Mouse (Mus musculus) CH12.LX (cell line): ENCODE measurements at regions not wholly inside any gene's neighbourhood (a gene's known extent, or its start where the extent isn't known, plus 50 kb on each side); places are given as distances from the start of the nearest gene placed in this dataset.

ENCODE experiments used
- DNase-seq: peaks from one replicate; pipeline ENCODE4 v3.0.0-alpha.2; 2013; ENCODE audit errors: extremely low read depth
- H3K27ac ChIP-seq: 2 replicates; pipeline ENCODE4 v1.5.1; 2012; ENCODE audit warnings: low read depth, mild to moderate bottlenecking, control low read depth, moderate library complexity; ENCODE audit not compliant: insufficient read depth
- H3K27me3 ChIP-seq: replicated peaks from 2 replicates; pipeline ENCODE3; 2012; ENCODE audit warnings: inconsistent platforms
- H3K36me3 ChIP-seq, 2 experiments: replicated peaks in 1 of 2; 2 replicates each; pipeline versions ENCODE3 to v1.6.1; 2012; ENCODE audit warnings: inconsistent platforms in 1 of 2, low read length in 1 of 2, mild to moderate bottlenecking in 1 of 2, mixed read lengths in 1 of 2, moderate library complexity in 1 of 2; ENCODE audit not compliant: control insufficient read depth in 1 of 2, insufficient read depth in 1 of 2
- H3K4me1 ChIP-seq, 2 experiments: 2 replicates each; pipeline ENCODE4 v1.6.1; 2012; ENCODE audit warnings: inconsistent platforms in 1 of 2, moderate library complexity in 1 of 2; ENCODE audit not compliant: insufficient read depth in 2 of 2, control insufficient read depth in 1 of 2
- H3K4me2 ChIP-seq: 2 replicates; pipeline ENCODE4 v1.6.1; 2012; ENCODE audit warnings: low read depth, mild to moderate bottlenecking, control low read depth; ENCODE audit not compliant: poor library complexity, insufficient read depth, severe bottlenecking
- H3K4me3 ChIP-seq, 3 experiments: fragments of 150-350 bp in 1 of 3; sonication (generic) in 1 of 3; replicated peaks in 1 of 3; 2 replicates each; pipeline versions ENCODE3 to v1.5.1; 2011 to 2012; ENCODE audit warnings: low read depth in 2 of 3, low read length in 2 of 3, mild to moderate bottlenecking in 2 of 3, moderate library complexity in 2 of 3, control low read depth in 1 of 3, improper control_type of control experiment in 1 of 3, inconsistent platforms in 1 of 3, mixed read lengths in 1 of 3; ENCODE audit not compliant: poor library complexity in 1 of 3
- H3K79me2 ChIP-seq: replicated peaks from 2 replicates; pipeline ENCODE4 v1.6.1; 2012; ENCODE audit warnings: mild to moderate bottlenecking, moderate library complexity; ENCODE audit not compliant: control insufficient read depth, poor library complexity, insufficient read depth, severe bottlenecking; ENCODE audit errors: extremely low read depth
- H3K9ac ChIP-seq: 2 replicates; pipeline ENCODE4 v1.6.1; 2012; ENCODE audit warnings: low read depth, mild to moderate bottlenecking, control low read depth, moderate library complexity; ENCODE audit not compliant: insufficient read depth
- H3K9me3 ChIP-seq: replicated peaks from 2 replicates; pipeline ENCODE3; 2012; ENCODE audit warnings: low read length, inconsistent platforms, mixed read lengths
- BHLHE40 ChIP-seq: IDR thresholded peaks from 2 replicates; pipeline ENCODE4 v1.6.1; 2011; ENCODE audit warnings: mild to moderate bottlenecking, low read depth, low read length, improper control_type of control experiment
- CHD2 ChIP-seq: IDR thresholded peaks from 2 replicates; pipeline ENCODE4 v1.6.1; 2011; ENCODE audit warnings: low read length, improper control_type of control experiment
- E2F4 ChIP-seq: IDR thresholded peaks from 2 replicates; pipeline ENCODE4 v1.6.1; 2011; ENCODE audit warnings: low read depth, low read length, improper control_type of control experiment; ENCODE audit not compliant: insufficient replicate concordance
- HCFC1 ChIP-seq: IDR thresholded peaks from 2 replicates; pipeline ENCODE4 v1.6.1; 2012; ENCODE audit warnings: low read depth, mild to moderate bottlenecking, inconsistent platforms, low read length, improper control_type of control experiment
- JUN ChIP-seq: IDR thresholded peaks from 2 replicates; pipeline ENCODE4 v1.6.1; 2011; ENCODE audit warnings: low read depth, mild to moderate bottlenecking, low read length, improper control_type of control experiment, moderate library complexity; ENCODE audit not compliant: insufficient read depth
- KAT2A ChIP-seq: IDR thresholded peaks from 2 replicates; pipeline ENCODE4 v1.6.1; 2012; ENCODE audit warnings: low read length, improper control_type of control experiment, inconsistent platforms; ENCODE audit not compliant: insufficient replicate concordance
- MAX ChIP-seq: IDR thresholded peaks from 2 replicates; pipeline ENCODE4 v1.6.1; 2011; ENCODE audit warnings: low read length, improper control_type of control experiment
- MXI1 ChIP-seq: IDR thresholded peaks from 2 replicates; pipeline ENCODE4 v1.6.1; 2011; ENCODE audit warnings: mild to moderate bottlenecking, low read depth, low read length, improper control_type of control experiment
- NELFE ChIP-seq: IDR thresholded peaks from 2 replicates; pipeline ENCODE4 v1.6.1; 2011; ENCODE audit warnings: low read depth, low read length, improper control_type of control experiment
- PAX5 ChIP-seq: IDR thresholded peaks from 2 replicates; pipeline ENCODE4 v1.6.1; 2012; ENCODE audit warnings: low read length, inconsistent platforms, mixed read lengths
- RAD21 ChIP-seq: IDR thresholded peaks from 2 replicates; pipeline ENCODE4 v1.6.1; 2011; ENCODE audit warnings: low read depth, mild to moderate bottlenecking, low read length, improper control_type of control experiment, moderate library complexity
- TBP ChIP-seq: conservative IDR thresholded peaks from 2 replicates; pipeline ENCODE4 v1.6.1; 2011; ENCODE audit warnings: low read depth, low read length, improper control_type of control experiment
- USF2 ChIP-seq: conservative IDR thresholded peaks from 2 replicates; pipeline ENCODE4 v1.6.1; 2011; ENCODE audit warnings: low read depth, low read length, improper control_type of control experiment
- ZMIZ1 ChIP-seq: IDR thresholded peaks from 2 replicates; pipeline ENCODE4 v1.6.1; 2012; ENCODE audit warnings: low read depth, mild to moderate bottlenecking, inconsistent platforms, low read length, improper control_type of control experiment
- ZNF384 ChIP-seq: IDR thresholded peaks from 2 replicates; pipeline ENCODE4 v1.6.1; 2012; ENCODE audit warnings: low read depth, low read length, improper control_type of control experiment, inconsistent platforms
- dilution Hi-C: fragments of 300-500 bp; cut with MboI; formaldehyde crosslinking; loops from 2 replicates; pipeline ENCODE4 v1.14.3; 2020; ENCODE audit warnings: low sequenced_read_pairs; ENCODE audit not compliant: extremely low pct_unique_long_range_greater_than_20kb, extremely low pct_ligation_motif_present
- in situ Hi-C: fragments of 300-500 bp; cut with MboI; formaldehyde crosslinking; loops from 3 replicates; pipeline ENCODE4 v1.14.3; 2019; ENCODE audit warnings: low sequenced_read_pairs, low pct_ligation_motif_present, low pct_unique_long_range_greater_than_20kb, mixed read lengths

GRCm38 (mm10) chr7:74793241-74793640, 238.7 kb upstream of the Slco3a1 start:
- Histone ChIP-seq H3K9ac (no peak overlapping the region), H3K4me3 (no peak overlapping the region), H3K27me3 (peaks cover 1% of the 10 kb centered on the region), H3K79me2 (no peaks in the 10 kb centered on the region), H3K9me3 (no peaks in the 10 kb centered on the region), H3K4me2 (no peak overlapping the region), H3K4me1 (no peaks in the 10 kb centered on the region), H3K36me3 (no peaks in the 10 kb centered on the region), H3K27ac (no peak overlapping the region)
- in situ Hi-C loops (no loop called here), dilution Hi-C loops (no loop called here)
- TF ChIP-seq PAX5 (no peak), JUN (no peak), HCFC1 (no peak), MXI1 (no peak), NELFE (no peak)
- DNase-seq = no peak

GRCm38 (mm10) chr7:74788696-74789095, 234.1 kb upstream of the Slco3a1 start:
- Histone ChIP-seq H3K27me3 (peaks cover 1% of the 10 kb centered on the region), H3K4me2 (no peak overlapping the region), H3K4me3 (no peak overlapping the region), H3K9ac (no peak overlapping the region), H3K27ac (no peak overlapping the region), H3K36me3 (no peaks in the 10 kb centered on the region), H3K4me1 (no peaks in the 10 kb centered on the region), H3K79me2 (no peaks in the 10 kb centered on the region), H3K9me3 (no peaks in the 10 kb centered on the region)
- no peak for DNase-seq
- dilution Hi-C loops = no loop called here
- no peak for TF ChIP-seq KAT2A
- TF ChIP-seq TBP = no peak
- no peak for TF ChIP-seq CHD2
- TF ChIP-seq BHLHE40 = no peak
- no peak for TF ChIP-seq E2F4
- TF ChIP-seq MAX = no peak
- no peak for TF ChIP-seq USF2
- no peak for TF ChIP-seq RAD21
- TF ChIP-seq NELFE = no peak
- no peak for TF ChIP-seq ZNF384
- TF ChIP-seq ZMIZ1 = no peak
- in situ Hi-C loops = no loop called here
